Mouse (Mus musculus) ES-Bruce4 (cell line): ENCODE results near the gene Tmem176b. TPM values are rescaled to one million over a fixed set of nuclear protein-coding genes. Genes with fewer than 3 reads are reported as not detected.

Experiments used
- H3K27ac ChIP-seq: 2 replicates; pipeline ENCODE4 v1.5.1; 2012; ENCODE audit warnings: low read length, inconsistent platforms; ENCODE audit not compliant: insufficient read depth
- H3K27me3 ChIP-seq: 2 replicates; pipeline ENCODE4 v1.6.1; 2012; ENCODE audit warnings: mild to moderate bottlenecking, low read length, inconsistent platforms; ENCODE audit not compliant: control insufficient read depth, poor library complexity, insufficient read depth, severe bottlenecking
- H3K36me3 ChIP-seq: 2 replicates; pipeline ENCODE4 v1.6.1; 2012; ENCODE audit warnings: inconsistent platforms, mild to moderate bottlenecking, low read length, moderate library complexity; ENCODE audit not compliant: control insufficient read depth, poor library complexity, insufficient read depth, severe bottlenecking
- H3K4me1 ChIP-seq: one replicate; pipeline ENCODE4 v1.8.1; 2011; ENCODE audit warnings: low read length; ENCODE audit not compliant: control insufficient read depth, insufficient read depth
- H3K4me3 ChIP-seq: 2 replicates; pipeline ENCODE4 v1.5.1; 2011; ENCODE audit warnings: low read depth, mild to moderate bottlenecking, low read length
- H3K9ac ChIP-seq: 2 replicates; pipeline ENCODE4 v1.6.1; 2012; ENCODE audit warnings: low read depth, mild to moderate bottlenecking, inconsistent platforms; ENCODE audit not compliant: poor library complexity, severe bottlenecking
- H3K9me3 ChIP-seq: replicated peaks from 2 replicates; pipeline ENCODE4 v1.6.1; 2012; ENCODE audit warnings: mild to moderate bottlenecking, low read length, inconsistent platforms; ENCODE audit not compliant: control insufficient read depth, poor library complexity, insufficient read depth, severe bottlenecking
- CTCF ChIP-seq: IDR thresholded peaks from one replicate; pipeline ENCODE4 v1.8.1; 2011; ENCODE audit warnings: low read depth, low read length
- EP300 ChIP-seq: IDR thresholded peaks from 2 replicates; pipeline ENCODE4 v1.6.1; 2011; ENCODE audit warnings: low read depth, low read length; ENCODE audit not compliant: insufficient read depth
- POLR2A ChIP-seq: IDR thresholded peaks from one replicate; pipeline ENCODE4 v1.8.1; 2011; ENCODE audit warnings: low read length; ENCODE audit not compliant: insufficient read depth
- polyA plus RNA-seq: library from polyadenylated mRNA; stranded (reverse); fragments of >200 nt; gene quantifications from 2 replicates; pipeline ENCODE4 v1.2.4, GENCODE M21; 2011; ENCODE audit warnings: low read depth; ENCODE audit not compliant: missing spikeins, insufficient read depth, insufficient read length

Tmem176b gene
- polyA plus RNA-seq, 1 experiment: 7.1 TPM

- H3K27me3 ChIP-seq: no peaks in the 10 kb centered on the region
- no peaks in the 10 kb centered on the region for H3K4me1 ChIP-seq
- no peak overlapping the region for H3K27ac ChIP-seq
- H3K9me3 ChIP-seq: no peaks in the 10 kb centered on the region
- H3K9ac ChIP-seq: no peak overlapping the region
- H3K36me3 ChIP-seq: no peaks in the 10 kb centered on the region
- TF ChIP-seq CTCF (no peak), EP300 (no peak), POLR2A (no peak)
- no peak overlapping the region for H3K4me3 ChIP-seq
Observed at GRCm38 (mm10) chr6:48787867-48788266, 53.4 kb downstream of the Tmem176b start.

GRCm38 (mm10) chr6:48785601-48786000, 55.7 kb downstream of the Tmem176b start:
- TF ChIP-seq CTCF (no peak), EP300 (no peak), POLR2A (no peak)
- Histone ChIP-seq H3K9me3 (no peaks in the 10 kb centered on the region), H3K9ac (no peak overlapping the region), H3K36me3 (no peaks in the 10 kb centered on the region), H3K27ac (no peak overlapping the region), H3K4me1 (no peaks in the 10 kb centered on the region), H3K4me3 (no peak overlapping the region), H3K27me3 (no peaks in the 10 kb centered on the region)

DNA sequence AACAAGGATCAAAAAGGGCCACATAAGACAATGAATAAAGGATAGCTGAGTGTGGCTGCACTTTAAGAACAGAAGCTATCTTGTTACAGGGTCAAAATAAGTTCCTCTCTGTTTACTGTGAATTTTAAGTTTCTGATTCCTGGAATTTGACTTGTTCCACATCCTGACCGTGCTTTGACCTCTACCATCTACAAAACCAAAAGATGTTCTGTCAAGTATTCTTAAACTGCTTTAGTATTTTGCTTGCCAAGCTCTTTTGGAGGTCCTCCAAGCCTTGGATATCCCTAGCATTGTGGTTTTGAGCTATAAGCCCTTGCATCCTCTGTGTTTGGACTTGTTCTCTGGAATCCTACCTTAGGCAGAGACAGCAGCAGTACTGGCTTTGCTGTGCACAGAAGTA, 56.1 kb downstream of the Tmem176b start:
- Histone ChIP-seq H3K36me3 (no peaks in the 10 kb centered on the region), H3K4me1 (no peaks in the 10 kb centered on the region), H3K9ac (no peak overlapping the region), H3K4me3 (no peak overlapping the region), H3K9me3 (0 out of 2 replicates have a peak, but pooled peaks cover 3% of the 10 kb centered on the region), H3K27ac (no peak overlapping the region), H3K27me3 (no peaks in the 10 kb centered on the region)
- no peak for TF ChIP-seq CTCF
- no peak for TF ChIP-seq EP300
- no peak for TF ChIP-seq POLR2A

- no peak for TF ChIP-seq CTCF
- no peak for TF ChIP-seq EP300
- no peak for TF ChIP-seq POLR2A
- no peaks in the 10 kb centered on the region for H3K4me1 ChIP-seq
Observed at GRCm38 (mm10) chr6:48784406-48784805, 56.9 kb downstream of the Tmem176b start.

More at GRCm38 (mm10) chr6:48784406-48784805, 56.9 kb downstream of the Tmem176b start:
- Histone ChIP-seq H3K27me3 (no peaks in the 10 kb centered on the region), H3K36me3 (no peaks in the 10 kb centered on the region), H3K9ac (no peak overlapping the region), H3K9me3 (0 out of 2 replicates have a peak, but pooled peaks cover 3% of the 10 kb centered on the region), H3K27ac (no peak overlapping the region), H3K4me3 (no peak overlapping the region)

Other genes with a start within 250 kb of the Tmem176b start
- gene Repin1, start 247.6 kb downstream of the Tmem176b start, polyA plus RNA-seq: 12.5 and 13.3 TPM in 2 replicates
- gene Gm44965, start 247.6 kb downstream of the Tmem176b start, polyA plus RNA-seq: not detected in 2 replicates
- gene Zfp775, start 239.4 kb downstream of the Tmem176b start, polyA plus RNA-seq: 3.2 and 6.0 TPM in 2 replicates
- gene AI854703, start 214.7 kb downstream of the Tmem176b start, polyA plus RNA-seq: 0.29 and 0.36 TPM in 2 replicates
- 0.31 TPM in 1 of 2 replicates, not detected in the other for gene Gimap8, start 194.3 kb downstream of the Tmem176b start, polyA plus RNA-seq
- gene Gimap9, start 165.4 kb downstream of the Tmem176b start, polyA plus RNA-seq: 1.3 and 1.9 TPM in 2 replicates
- gene Gimap4, start 156.9 kb downstream of the Tmem176b start, polyA plus RNA-seq: not detected in 2 replicates
- not detected in 2 replicates for gene Gimap6, start 133.3 kb downstream of the Tmem176b start, polyA plus RNA-seq
- not detected in 2 replicates for gene Gm28053, start 122.9 kb downstream of the Tmem176b start, polyA plus RNA-seq
- gene Gimap7, start 122.9 kb downstream of the Tmem176b start, polyA plus RNA-seq: not detected in 2 replicates
- gene Gimap1, start 102.4 kb downstream of the Tmem176b start, polyA plus RNA-seq: not detected in 2 replicates
- gene Gimap5, start 95.3 kb downstream of the Tmem176b start, polyA plus RNA-seq: not detected in 2 replicates
- not detected in 2 replicates for gene Gimap3, start 70.6 kb downstream of the Tmem176b start, polyA plus RNA-seq
- gene Tmem176a, start 577 bp downstream of the Tmem176b start, polyA plus RNA-seq: 13.5 and 15.5 TPM in 2 replicates
- 0.24 and 0.30 TPM in 2 replicates for gene Aoc1, start 31.4 kb upstream of the Tmem176b start, polyA plus RNA-seq
- gene 1600015I10Rik, start 88.4 kb upstream of the Tmem176b start, polyA plus RNA-seq: not detected in 2 replicates
- not detected in 2 replicates for gene Doxl2, start 133.5 kb upstream of the Tmem176b start, polyA plus RNA-seq
- gene Svs1, start 145.4 kb upstream of the Tmem176b start, polyA plus RNA-seq: not detected in 2 replicates
- gene Gpnmb, start 195.1 kb upstream of the Tmem176b start, polyA plus RNA-seq: 2.5 and 2.7 TPM in 2 replicates
- gene Malsu1, start 232.3 kb upstream of the Tmem176b start, polyA plus RNA-seq: 26.8 and 37.2 TPM in 2 replicates